Mouse (Mus musculus) large intestine, adult 2 months (tissue): ENCODE data around the gene Syne2. TPM values are rescaled to one million over a fixed set of nuclear protein-coding genes. Genes with fewer than 3 reads are reported as not detected.

ENCODE experiments used
- DNase-seq: peaks from one replicate; pipeline ENCODE4 v3.0.0-alpha.2; 2012; ENCODE audit warnings: low read depth, low spot score
- WGBS: fragments of 180-500 bp; shearing (Covaris S2); methylation state at CpG from one replicate; pipeline ENCODE4 v1.1.7; 2018; 5-methylcytosine and 5-hydroxymethylcytosine counted together
- polyA plus RNA-seq: library from polyadenylated mRNA; depleted of rRNA; stranded (reverse); fragments of >200 nt; gene quantifications from 2 replicates; pipeline ENCODE4 v1.2.3, GENCODE M21; 2012

The Syne2 gene
- polyA plus RNA-seq, 1 experiment = 22.3 TPM

DNA sequence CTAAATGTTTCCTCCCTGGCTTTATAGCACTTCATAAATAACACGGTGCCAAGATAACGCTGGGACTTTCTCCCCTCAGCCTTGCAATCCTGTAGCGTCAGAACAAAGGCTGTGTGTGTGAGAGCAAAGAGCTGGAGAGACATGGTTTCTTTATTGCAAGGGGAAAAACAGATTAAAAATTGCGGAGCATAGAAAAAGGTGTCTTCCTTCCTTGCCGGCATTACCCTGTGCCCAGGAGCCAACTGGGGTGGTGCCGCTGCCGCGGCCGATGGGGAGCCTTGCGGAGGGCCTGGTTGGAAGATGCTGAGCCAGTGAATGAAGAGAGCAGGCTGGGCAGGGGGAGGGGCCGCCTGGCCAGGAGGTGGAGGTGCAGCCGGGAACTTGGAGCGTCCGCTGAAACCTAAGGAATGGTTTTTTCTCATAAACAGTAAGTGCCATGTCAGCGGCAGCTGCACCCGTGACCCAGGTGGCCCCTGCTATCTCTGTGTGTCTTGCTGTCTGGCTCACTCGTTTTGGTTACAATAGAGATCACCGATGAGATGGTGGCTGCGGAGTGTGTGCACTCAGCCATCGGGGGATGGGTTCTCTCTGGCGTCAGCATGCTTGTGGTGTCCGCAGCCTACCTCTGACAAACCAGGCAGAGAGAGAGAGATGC is 263.8 kb downstream of the Syne2 start:
- DNase-seq = peak; percentile 69
- WGBS = 16% methylated on average over 22 of the region's 22 CpGs

DNA sequence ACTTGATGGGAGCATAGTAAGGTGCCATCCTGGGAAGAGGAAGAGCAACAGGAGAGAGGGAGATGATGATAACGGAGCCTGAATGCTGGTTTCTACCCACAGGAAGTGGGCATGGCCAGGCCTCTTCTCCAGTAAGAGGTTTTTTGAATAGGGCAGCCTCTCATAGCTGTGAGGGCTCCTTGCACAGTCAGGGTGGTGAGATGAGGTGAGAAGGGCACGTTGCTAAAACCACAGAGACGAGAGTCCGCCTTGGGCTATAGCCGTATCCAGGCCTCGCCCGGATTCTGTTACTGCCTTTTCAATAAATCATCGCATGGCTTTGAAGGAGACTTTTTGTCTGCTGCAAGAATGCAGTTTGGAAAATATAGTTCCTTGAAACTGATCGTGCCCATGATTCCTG is 267.1 kb downstream of the Syne2 start:
- WGBS = 44% methylated on average over 9 of the region's 9 CpGs
- DNase-seq = no peak

DNA sequence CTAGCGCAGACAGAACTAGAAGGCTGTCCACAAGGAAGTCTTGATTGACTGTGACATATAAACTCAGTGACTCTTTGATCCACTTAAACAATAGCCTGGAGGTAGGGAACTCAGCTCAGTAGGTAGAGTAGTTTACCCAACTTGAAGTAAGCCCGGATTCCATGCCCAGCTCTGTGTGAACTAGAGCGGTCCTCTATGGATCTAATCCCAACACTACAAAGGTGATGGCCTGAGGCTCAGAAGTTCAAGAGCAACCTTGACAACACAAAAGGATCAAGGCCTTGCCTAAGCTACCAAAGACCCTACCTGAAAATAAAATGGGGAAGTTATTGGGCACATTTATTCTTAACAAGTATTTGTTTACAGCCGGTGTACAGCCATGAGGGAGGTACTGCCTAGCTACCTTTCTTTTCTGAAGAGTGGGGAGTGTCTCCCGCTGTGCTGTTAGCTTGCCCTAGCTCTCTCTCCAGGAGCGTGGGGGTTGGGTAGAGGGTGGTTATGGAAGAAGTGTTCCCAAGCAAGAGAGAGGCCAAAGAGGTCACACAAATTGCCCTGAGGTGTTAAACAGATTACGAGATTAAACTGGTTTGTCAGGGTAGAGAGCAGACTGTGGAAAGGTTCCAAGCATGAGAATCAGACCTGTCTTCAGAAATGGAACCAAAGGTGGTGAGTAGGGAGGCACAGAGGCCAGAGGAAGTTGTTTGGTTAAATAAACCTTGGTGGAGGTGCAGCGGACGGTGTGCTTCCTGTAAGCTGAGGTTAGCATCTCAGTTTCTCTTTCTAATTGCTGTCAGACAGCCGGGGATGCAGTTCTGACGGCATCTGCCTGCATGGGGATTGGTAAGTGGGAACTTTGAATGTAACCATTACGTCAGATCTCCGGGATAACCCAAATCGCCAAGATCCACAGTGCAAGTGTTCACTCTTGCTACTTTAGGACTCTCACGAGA is 268.3 kb downstream of the Syne2 start:
- peak; percentile 65 for DNase-seq

DNA sequence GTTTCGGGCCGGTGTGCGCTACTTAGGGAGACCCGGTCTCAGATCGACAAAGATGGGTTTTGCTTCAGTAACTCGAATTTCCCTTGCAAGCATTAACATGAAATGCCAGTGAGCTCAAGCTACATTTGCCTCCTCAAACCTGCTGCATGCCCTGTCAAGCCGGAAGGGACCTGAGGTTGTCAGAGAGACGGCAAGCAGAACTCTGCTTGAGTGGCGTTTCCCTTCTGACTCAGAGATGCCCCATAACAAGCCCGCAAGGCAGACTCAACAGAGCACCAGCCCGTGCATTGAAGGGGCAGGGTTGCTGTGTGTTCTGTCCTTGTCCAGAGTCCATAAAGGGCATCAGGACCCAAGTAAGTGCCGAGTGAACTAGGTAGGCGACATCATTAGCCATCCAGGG is 269.1 kb downstream of the Syne2 start:
- 85% methylated on average over 13 of the region's 13 CpGs for WGBS
- DNase-seq = no peak

More for the DNA sequence above, 268.3 kb downstream of the Syne2 start:
- 52% methylated on average over 15 of the region's 15 CpGs for WGBS

DNA sequence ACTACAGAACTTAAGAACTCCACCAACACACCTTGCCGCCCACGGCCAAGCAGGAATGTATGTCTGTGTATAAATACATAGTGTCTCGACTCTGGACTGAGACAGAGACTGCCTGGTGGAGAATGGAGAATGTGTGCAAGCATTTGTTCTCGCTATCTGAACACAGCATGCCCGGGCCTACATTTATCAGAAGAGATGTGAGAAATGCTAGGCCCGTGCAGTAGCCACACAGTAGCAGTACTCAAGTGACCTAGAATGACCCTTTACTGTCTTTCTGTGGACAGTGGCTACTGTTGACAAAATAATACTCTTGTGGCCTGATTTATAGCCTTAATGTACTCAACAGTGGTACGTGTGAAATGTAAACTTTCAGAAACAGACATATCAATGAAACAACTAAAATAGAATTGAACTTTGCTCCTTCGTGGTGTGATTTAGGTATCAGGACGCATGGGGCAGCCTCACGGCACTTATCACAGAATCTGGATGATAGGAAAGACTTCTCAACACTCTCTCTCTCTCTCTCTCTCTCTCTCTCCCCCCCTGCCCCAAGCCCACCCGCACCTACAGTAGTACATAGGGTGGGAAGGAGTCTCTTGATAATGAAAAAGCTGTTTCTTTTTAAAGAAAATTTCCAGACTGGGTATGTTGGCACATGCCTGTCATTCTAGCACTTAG is 275.0 kb downstream of the Syne2 start:
- WGBS = 43% methylated on average over 11 of the region's 11 CpGs
- no peak for DNase-seq

DNA sequence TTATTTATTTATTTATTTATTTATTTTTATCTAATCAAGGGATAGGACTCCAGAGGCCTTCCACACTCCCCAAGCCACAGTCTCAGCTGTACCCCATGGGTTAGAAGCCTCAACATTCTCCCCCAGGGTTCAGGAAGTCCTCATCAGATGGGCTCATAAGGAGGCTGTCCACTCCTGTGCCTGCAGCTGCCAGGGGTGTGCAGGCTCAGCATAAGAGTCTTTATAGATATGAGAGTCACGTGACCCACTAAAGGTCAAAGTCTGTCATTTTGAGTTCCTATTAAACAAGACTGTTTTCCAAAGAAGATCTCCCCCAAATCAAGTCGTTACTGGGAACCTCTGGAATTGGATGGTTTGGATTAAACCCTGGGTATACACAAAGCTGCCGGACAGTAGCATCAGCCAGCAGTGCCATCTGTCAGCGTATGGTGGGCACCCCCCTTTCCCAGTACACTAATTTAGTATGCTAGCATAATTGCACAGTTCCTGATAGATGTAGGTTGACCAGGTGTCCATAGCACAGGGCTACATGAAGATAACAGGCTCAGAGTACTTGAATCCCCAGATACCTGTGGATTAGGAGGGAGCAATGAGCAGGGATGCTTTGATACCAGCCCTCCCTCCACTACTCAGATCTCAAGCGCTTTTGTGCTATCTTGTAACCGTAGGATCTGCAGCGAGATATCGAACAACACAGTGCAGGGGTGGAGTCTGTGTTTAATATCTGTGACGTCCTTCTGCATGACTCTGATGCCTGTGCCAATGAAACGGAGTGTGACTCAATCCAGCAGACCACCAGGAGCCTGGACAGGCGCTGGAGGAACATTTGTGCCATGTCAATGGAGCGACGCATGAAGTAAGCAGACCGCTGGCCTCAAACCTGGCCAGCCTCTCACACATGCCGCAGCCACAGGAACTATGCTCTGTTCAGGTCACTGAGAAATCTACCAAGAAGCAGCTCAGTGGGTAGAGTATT is 276.0 kb downstream of the Syne2 start:
- 80% methylated on average over 15 of the region's 15 CpGs for WGBS

GRCm38 (mm10) chr12:76095117-76096035 is 277.4 kb downstream of the Syne2 start:
- no peak for DNase-seq
- WGBS = 83% methylated on average over 30 of the region's 30 CpGs

More for the DNA sequence above, 276.0 kb downstream of the Syne2 start:
- no peak for DNase-seq

DNA sequence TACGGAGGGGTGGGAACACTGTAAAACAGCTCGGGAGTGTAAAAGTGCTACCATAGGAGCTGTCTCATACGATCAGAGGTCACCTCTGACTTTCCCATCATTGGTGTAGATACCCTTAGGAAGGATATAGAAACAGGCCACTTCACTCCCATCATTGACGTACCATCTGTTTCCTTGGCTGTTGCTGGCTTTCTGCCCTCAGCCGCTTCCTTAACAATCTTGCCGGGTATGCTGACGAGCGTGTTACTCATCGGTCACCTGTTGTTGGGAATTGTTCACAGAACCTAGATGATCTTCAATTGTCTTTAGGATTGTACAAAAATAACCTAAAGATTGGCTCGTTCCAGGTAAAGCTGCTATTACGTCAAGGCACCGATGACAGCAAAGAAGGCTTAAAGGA is 284.7 kb downstream of the Syne2 start:
- DNase-seq = no peak
- 84% methylated on average over 12 of the region's 12 CpGs for WGBS

DNA sequence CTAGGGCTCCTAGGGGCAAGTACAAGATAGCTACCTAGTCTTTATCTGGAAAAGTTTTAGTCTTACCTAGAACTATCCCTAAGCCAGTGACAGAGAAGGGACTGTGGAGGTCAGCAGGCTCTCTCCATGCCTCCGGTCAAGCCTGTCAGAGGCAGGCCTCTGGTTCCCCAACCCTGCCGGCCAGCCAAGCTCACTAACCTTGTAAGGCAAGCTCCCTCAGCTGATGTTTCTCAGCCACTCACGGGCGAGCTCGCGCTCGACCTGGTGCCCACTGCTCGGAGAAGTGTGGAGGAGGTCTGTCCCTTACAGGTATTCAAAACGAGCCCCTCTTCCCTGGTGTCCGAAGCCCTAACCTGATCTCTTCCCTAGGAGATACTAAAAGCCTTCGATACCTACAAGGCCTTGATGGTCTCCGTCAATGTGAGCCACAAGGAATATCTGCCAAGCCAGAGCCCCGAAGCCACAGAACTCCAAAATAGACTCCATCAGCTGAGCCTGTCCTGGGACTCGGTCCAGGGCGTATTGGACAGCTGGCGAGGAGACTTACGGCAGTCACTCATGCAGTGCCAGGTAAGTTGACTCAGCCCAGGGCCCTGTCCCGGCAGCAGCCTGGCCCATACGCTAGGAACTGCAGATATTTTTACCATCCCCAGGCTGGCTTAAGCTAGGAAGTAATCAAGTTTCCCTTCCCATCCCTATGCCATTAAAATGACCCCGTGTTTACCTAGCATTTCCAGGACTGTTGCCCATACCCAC is 286.8 kb downstream of the Syne2 start:
- DNase-seq = no peak
- WGBS = 87% methylated on average over 20 of the region's 20 CpGs

DNA sequence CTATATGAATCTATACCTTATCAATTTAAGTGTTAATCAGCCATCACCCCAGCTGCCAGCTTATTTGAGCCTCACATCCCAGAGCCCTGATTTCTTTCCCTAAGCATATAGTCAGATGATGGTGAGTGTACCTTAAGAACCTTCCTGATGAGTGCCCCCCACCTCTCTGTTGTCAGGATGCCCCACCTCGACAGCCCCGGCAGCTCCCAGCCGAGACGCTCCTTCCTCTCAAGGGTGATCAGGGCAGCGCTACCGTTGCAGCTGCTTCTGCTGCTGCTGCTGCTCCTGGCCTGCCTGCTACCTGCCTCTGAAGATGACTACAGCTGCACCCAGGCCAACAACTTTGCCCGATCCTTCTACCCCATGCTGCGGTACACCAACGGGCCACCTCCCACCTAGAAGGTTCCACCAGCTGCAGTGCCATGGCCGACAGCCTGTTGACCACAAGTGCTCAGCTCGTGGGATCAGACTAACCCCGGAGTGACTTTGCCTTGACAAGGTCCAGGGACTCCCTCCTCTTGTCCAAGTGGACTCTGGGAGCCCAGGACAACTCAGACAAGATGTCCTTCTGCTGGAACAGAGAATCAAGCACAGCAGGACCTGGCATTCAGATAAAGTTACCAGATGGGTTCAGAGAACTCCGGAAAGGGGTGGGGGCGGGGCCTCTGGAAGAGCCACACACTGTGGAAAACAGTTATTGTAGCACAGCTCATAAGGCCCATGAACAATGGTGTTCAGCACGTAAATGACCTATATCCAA is 291.9 kb downstream of the Syne2 start:
- 93% methylated on average over 15 of the region's 15 CpGs for WGBS

GRCm38 (mm10) chr12:76111046-76111445 is 293.1 kb downstream of the Syne2 start:
- 76% methylated on average over 3 of the region's 3 CpGs for WGBS
- no peak for DNase-seq

More for the DNA sequence above, 291.9 kb downstream of the Syne2 start:
- DNase-seq = no peak

DNA sequence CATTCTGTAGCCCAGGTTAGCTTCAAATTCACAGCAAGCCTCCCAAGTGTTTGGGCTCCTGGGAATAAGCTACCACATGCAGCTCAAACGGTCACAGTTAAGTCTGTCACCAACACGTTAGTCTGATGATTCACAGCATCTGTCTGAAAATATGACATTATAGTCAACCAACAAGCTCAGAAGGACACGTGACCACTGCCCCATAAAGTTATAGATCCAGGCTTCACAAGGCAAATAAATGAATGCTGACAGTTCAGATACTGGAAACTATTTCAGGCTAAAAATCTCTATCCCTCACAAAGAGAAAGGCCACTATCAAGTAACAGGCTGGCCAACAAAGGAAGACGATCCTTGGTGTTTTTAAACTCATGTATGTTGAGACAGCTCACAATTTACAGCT is 298.6 kb downstream of the Syne2 start:
- no peak for DNase-seq
- 60% methylated on average over 4 of the region's 4 CpGs for WGBS

DNA sequence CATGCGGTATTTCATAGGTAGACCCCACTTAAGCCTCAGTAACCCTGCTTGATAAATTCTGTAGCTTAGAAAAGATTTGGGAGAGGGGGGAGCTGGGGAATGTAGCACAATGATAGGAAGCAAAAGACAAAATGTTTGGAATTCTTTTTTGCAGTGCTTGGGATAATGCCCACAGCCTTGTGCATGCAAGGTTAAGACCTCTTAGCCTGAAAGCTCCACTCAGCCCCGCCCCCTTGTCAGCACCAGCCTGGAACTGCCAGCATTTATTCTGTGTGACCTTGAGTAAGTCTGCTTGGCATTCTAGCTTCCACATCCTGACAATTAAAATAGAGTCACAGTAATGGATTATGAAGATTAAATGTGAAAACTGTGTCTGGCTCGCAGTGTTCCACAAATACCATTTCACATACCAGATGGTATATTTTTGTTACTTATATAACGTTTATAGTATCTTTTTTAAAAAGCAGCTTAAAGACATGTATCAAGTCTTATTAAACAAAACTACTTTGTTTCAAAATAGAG is 299.8 kb downstream of the Syne2 start:
- no peak for DNase-seq

DNA sequence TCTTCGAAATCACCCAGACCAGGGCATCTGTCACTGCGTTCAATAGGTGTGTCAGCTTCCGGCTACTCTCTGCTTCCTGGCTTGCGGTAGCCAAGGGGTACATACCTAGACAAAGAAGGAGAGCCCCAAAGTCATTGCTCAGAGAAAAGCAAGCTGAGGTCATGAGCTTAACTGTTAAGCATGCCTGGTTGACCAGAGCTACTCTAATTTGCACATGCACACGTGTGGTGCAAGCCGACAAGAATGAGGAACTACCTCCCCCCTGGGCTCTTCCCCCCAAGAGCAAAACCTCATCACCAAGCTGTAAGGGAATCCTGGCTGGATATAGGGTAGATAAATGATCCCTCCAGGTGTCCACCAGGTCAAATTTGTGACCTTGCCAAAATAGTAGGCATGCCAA is 305.3 kb downstream of the Syne2 start:
- WGBS = 89% methylated on average over 6 of the region's 6 CpGs
- DNase-seq = no peak

More for the DNA sequence above, 299.8 kb downstream of the Syne2 start:
- 76% methylated on average over 4 of the region's 4 CpGs for WGBS

DNA sequence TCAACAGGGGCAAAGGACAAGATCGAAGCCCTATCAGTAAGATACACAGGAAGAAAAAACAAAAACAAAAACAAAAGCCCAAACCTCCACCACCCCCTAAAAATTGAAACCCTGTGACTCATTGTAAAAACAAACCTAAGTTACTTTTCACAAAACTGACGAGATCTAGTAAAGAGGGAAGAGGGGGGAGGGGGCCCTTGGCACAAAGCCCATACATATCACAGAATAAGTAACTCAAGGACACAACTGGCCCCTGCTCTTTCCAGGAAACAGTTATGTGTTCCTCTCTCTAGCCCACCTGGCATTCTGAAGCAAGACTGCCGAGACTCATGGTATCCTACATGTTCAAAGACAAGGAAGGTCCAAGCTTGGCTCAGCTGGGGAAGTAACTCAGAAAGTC is 310.4 kb downstream of the Syne2 start:
- 56% methylated on average over 3 of the region's 3 CpGs for WGBS
- DNase-seq = no peak

DNA sequence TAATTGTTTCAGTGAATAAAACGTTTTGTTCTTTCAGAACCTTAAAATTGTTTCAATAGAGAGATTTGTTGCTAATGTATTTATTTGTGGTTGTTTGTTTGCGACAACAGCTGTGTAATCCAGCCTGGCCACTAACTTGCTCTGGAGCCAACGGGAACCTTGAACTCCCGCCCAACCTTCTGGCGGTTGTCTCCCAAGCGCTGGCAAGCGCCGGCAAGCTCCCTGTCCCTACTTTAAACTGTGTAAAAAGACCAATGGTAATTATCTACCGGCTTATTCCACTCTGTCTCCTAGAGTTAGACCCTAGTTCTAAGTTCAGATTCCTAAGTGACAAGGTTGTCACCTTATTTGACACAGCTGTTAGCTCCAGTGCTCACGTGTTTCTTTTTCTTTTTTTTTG is 310.9 kb downstream of the Syne2 start:
- WGBS = 79% methylated on average over 10 of the region's 10 CpGs
- no peak for DNase-seq

GRCm38 (mm10) chr12:76130281-76130680 is 312.3 kb downstream of the Syne2 start:
- WGBS = 53% methylated on average over 4 of the region's 4 CpGs
- DNase-seq = no peak
